Mouse (Mus musculus) embryonic facial prominence, embryonic 10.5 days (tissue): ENCODE results near the gene Hoxc9. TPM values are rescaled to one million over a fixed set of nuclear protein-coding genes. Genes with fewer than 3 reads are reported as not detected.

Source experiments
- DNase-seq: peaks from one replicate; pipeline ENCODE4 v3.0.0-alpha.2; 2017; ENCODE audit warnings: low spot score
- H3K27ac ChIP-seq: fragments of 300-500 bp; sonication (generic); replicated peaks from 2 replicates; pipeline ENCODE4 v1.5.1; 2016; ENCODE audit warnings: mild to moderate bottlenecking
- H3K27me3 ChIP-seq: fragments of 300-500 bp; sonication (generic); replicated peaks from 2 replicates; pipeline ENCODE4 v1.6.1; 2016; ENCODE audit warnings: low read depth, mild to moderate bottlenecking; ENCODE audit not compliant: poor library complexity, severe bottlenecking
- H3K36me3 ChIP-seq: fragments of 300-500 bp; sonication (generic); replicated peaks from 2 replicates; pipeline ENCODE4 v1.6.1; 2016; ENCODE audit warnings: mild to moderate bottlenecking, moderate library complexity
- H3K4me1 ChIP-seq: fragments of 300-500 bp; sonication (generic); 2 replicates; pipeline ENCODE4 v1.6.1; 2016
- H3K4me3 ChIP-seq: fragments of 300-500 bp; sonication (generic); 2 replicates; pipeline ENCODE4 v1.5.1; 2016; ENCODE audit warnings: mild to moderate bottlenecking, moderate library complexity
- H3K9me3 ChIP-seq: fragments of 300-500 bp; sonication (generic); 2 replicates; pipeline ENCODE4 v1.6.1; 2016; ENCODE audit warnings: mild to moderate bottlenecking
- WGBS: fragments of 180-500 bp; shearing (Covaris S2); methylation state at CpG from one replicate; pipeline ENCODE4 v1.1.7; 2016; 5-methylcytosine and 5-hydroxymethylcytosine counted together
- microRNA counts: library from miRNA; unstranded; fragments of <30 nt; microRNA quantifications from one replicate; lab custom pipeline; 2017
- microRNA-seq: library from miRNA; unstranded; fragments of <30 nt; microRNA quantifications from one replicate; pipeline ENCODE4, GENCODE M21; 2017
- polyA plus RNA-seq: library from polyadenylated mRNA; unstranded; fragments of >200 nt; fragmentation: Nextera tagmentation; extraction: Ambion mirVana; gene quantifications from 2 replicates; pipeline ENCODE4 v1.2.1, GENCODE M21; 2016

Gene Hoxc9
- polyA plus RNA-seq, 1 experiment from 2014 or later = not detected

DNA sequence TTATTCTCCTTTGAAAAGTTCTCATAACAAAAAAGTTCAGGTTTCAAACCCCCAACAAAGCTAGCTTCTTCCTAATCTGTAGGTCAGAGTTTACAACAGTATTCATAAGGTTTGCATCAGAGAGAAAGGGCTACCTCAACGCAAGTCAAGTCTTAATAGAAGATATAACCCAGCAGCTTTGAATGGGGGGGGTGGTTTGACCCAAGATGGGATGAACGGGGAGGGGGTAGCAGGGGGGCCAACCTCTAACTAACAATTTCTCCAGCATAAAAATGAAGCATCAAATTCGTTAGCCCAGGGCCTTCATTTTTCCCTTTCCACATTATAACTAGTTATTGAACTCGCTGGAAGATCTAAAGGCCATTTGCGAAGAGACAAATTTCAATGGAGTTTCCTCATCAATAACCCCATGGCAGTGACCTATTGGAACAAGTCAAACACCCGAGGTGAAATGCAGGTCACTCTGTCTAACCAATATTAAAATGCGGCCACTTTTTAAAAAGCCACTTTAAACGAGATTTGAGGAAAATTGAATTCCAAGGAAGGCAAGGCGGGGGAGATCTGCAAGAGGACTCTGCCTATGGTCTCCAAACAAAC, 52.8 kb downstream of the Hoxc9 start:
- no peak overlapping the region for H3K27ac ChIP-seq
- peak; percentile 17 for DNase-seq
- H3K9me3 ChIP-seq = no peaks in the 10 kb centered on the region
- H3K36me3 ChIP-seq = no peaks in the 10 kb centered on the region
- H3K4me3 ChIP-seq = no peak overlapping the region
- peaks cover 100% of the 10 kb centered on the region for H3K27me3 ChIP-seq
- peaks cover under 1% of the 10 kb centered on the region; the same call in 1 of the 2 replicates for H3K4me1 ChIP-seq
- WGBS = 8% methylated on average over 9 of the region's 9 CpGs

DNA sequence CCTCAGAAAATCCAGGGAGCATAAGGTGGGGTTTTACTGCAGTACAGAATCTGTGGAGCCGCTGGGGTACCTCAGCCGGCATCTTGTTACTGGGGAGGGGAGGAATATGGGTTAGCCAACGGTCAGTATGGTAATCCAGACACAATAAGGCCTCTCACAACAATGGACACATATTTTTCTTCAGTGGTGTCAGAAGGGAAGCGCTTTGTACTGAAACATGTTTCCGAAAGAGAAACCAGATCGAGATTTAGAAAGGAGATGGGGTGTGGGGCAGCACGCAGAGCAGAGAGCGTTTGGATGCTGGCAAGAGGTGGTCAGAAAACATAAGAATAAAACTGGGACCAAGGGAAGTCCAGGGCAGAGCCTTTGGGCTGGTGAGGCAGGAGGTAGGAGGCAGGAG, 53.9 kb downstream of the Hoxc9 start:
- Histone ChIP-seq H3K27me3 (peaks cover 100% of the 10 kb centered on the region), H3K27ac (no peak overlapping the region), H3K4me3 (no peak overlapping the region), H3K9me3 (no peaks in the 10 kb centered on the region), H3K36me3 (no peaks in the 10 kb centered on the region), H3K4me1 (peaks cover 5% of the 10 kb centered on the region; the same call in 1 of the 2 replicates)
- DNase-seq = peak; percentile 24
- WGBS = 2% methylated on average over 8 of the region's 8 CpGs

DNA sequence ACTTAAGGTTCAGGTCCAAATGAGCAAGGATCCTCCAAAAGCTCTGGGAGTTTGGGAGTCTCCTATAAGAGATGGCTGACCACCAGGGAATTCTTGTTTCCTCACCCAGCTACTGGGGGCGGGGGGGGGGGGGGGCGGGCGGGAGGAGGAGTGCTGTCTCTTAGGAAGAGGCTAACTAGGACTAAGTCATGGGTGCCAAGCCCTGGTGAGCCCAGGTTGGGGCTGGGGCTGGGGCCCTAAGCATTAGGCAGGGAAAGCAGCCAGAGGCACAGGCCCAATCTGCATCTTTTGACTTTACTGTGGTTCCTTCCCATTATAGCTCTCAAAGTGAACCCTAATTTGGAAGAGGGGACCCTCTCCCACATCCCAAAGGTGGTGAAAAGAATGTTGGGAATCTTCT, 55.9 kb downstream of the Hoxc9 start:
- H3K36me3 ChIP-seq = no peaks in the 10 kb centered on the region
- peaks cover 5% of the 10 kb centered on the region; the same call in 1 of the 2 replicates for H3K4me1 ChIP-seq
- H3K4me3 ChIP-seq = no peak overlapping the region
- no peak overlapping the region for H3K27ac ChIP-seq
- peak; percentile 18 for DNase-seq
- no peaks in the 10 kb centered on the region for H3K9me3 ChIP-seq
- WGBS = 0% methylated on average over 3 of the region's 3 CpGs
- H3K27me3 ChIP-seq = peaks cover 100% of the 10 kb centered on the region

DNA sequence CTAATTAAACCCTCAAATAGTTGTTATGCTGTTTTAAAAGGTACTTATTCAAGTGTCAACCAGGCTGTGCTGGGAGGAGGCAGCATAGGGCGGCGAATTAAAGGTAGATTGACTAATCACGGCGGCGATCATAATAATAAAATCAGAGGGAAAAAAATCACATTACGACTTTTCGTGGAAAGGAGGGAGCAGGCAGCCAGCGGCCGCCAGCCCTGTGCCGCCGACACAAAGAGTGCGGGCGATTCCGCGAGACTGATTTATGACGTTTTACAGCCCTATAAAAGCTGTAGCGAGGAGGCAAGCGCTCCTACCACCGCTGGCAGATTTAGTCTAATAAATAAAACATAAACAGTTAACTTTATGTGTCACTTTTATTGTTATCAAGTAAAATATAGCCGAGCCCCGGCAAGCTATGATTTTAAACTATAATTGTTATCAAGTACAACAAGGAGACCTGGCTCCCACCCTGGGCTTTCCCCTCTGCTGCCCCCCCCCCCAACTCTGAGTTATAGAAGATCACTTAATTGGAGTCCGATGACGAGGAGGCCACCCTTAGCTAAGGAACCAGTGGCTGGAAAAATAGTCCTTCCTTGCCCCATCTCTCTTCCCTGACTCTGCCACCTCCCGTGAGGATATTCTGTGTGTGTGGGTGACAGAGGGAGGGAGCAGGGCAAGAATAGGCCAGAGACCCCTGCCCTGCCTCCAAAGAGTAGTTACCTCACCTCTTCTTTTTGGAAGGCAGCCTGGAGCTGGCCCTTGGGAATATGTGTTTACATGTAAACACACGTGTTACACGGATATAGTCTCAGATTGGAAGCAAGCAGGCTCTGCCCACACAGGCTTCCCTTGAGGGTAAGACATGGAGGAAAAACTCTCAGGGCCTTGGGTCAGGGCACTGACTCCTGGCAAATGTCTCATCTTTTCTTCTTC, 56.7 kb downstream of the Hoxc9 start:
- peak; percentile 39 for DNase-seq
- no peak overlapping the region for H3K4me3 ChIP-seq
- peaks cover 100% of the 10 kb centered on the region for H3K27me3 ChIP-seq
- H3K4me1 ChIP-seq = peaks cover 5% of the 10 kb centered on the region; the same call in 1 of the 2 replicates
- H3K9me3 ChIP-seq = no peaks in the 10 kb centered on the region
- H3K27ac ChIP-seq = no peak overlapping the region
- H3K36me3 ChIP-seq = no peaks in the 10 kb centered on the region
- WGBS = 1% methylated on average over 26 of the region's 26 CpGs

DNA sequence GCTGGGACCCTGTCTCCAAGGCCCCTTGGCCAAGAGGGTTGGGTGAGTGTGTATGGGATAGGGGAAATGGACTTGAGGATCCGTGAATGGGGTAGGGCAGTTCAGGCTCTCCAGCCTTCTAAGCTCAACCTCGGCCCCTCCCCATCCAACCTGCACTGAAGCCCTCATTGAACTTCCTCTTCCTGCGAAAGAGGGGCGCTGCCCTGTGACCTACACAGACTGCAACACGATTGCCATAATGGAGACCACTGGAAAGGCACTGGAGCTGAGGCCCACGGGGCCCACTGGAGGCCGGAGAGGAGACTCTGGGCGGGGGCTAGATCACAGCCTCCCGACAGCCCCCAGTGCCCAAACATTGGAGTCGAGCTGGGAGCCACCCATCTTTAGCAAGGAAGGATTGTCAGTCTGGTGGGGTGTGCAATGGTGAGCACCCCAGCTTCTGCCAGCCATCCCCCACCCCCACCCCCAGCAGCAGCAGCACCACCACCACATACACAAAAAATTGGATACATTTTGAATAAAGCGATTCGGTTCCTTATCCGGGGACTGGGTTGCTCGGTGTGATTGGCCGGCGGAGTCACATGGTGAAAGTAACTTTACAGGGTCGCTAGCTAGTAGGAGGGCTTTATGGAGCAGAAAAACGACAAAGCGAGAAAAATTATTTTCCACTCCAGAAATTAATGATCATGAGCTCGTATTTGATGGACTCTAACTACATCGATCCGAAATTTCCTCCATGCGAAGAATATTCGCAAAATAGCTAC, 58.0 kb downstream of the Hoxc9 start:
- Histone ChIP-seq H3K4me3 (peak overlapping the region; percentile 25), H3K27ac (no peak overlapping the region), H3K9me3 (no peaks in the 10 kb centered on the region), H3K4me1 (peaks cover 5% of the 10 kb centered on the region; the same call in 1 of the 2 replicates), H3K36me3 (no peaks in the 10 kb centered on the region), H3K27me3 (peaks cover 100% of the 10 kb centered on the region)
- peak; percentile 46 for DNase-seq
- 1% methylated on average over 24 of the region's 24 CpGs for WGBS

MicroRNAs within 50 kb of the gene (microRNA counts, 519-probe panel; counts per million panel counts)
- 188 counts per million, percentile 57 among the panel's probes with 10 or more counts for microRNA mmu-miR-615-3p (lab: Ali Mortazavi, UCI)
- 188 counts per million, percentile 57 among the panel's probes with 10 or more counts for microRNA mmu-miR-615-5p (lab: Ali Mortazavi, UCI)

Small RNA genes within 50 kb of the gene (microRNA-seq; reads per million reads assigned to microRNA genes)
- gene Mir196a-2 (3.4 reads per million, percentile 4 among the genes with 10 or more reads in this experiment), gene Mir615 (26.5 reads per million, percentile 32 among the genes with 10 or more reads in this experiment)

Other genes with a start within 250 kb of the Hoxc9 start
- 0.08 TPM in 1 of 2 replicates, not detected in the other for gene Hoxc13, start 55.3 kb upstream of the Hoxc9 start, polyA plus RNA-seq
- gene Hoxc12, start 39.7 kb upstream of the Hoxc9 start, polyA plus RNA-seq = not detected in 2 replicates
- gene Hoxc11, start 22.0 kb upstream of the Hoxc9 start, polyA plus RNA-seq = not detected in 2 replicates
- gene Hoxc10, start 9.6 kb upstream of the Hoxc9 start, polyA plus RNA-seq = not detected in 2 replicates
- gene Hoxc5, start 9.0 kb upstream of the Hoxc9 start, polyA plus RNA-seq = 0.07 and 0.18 TPM in 2 replicates
- gene Hoxc8, start 14.2 kb downstream of the Hoxc9 start, polyA plus RNA-seq = not detected in 2 replicates
- gene Hoxc6, start 21.8 kb downstream of the Hoxc9 start, polyA plus RNA-seq = not detected in 2 replicates
- gene Hoxc4, start 42.5 kb downstream of the Hoxc9 start, polyA plus RNA-seq = 0.11 and 0.16 TPM in 2 replicates
- 15.7 and 19.6 TPM in 2 replicates for gene Smug1, start 190.7 kb downstream of the Hoxc9 start, polyA plus RNA-seq